ENCODE assay signal across 11 mouse cellular contexts in the genomic region with DNA sequence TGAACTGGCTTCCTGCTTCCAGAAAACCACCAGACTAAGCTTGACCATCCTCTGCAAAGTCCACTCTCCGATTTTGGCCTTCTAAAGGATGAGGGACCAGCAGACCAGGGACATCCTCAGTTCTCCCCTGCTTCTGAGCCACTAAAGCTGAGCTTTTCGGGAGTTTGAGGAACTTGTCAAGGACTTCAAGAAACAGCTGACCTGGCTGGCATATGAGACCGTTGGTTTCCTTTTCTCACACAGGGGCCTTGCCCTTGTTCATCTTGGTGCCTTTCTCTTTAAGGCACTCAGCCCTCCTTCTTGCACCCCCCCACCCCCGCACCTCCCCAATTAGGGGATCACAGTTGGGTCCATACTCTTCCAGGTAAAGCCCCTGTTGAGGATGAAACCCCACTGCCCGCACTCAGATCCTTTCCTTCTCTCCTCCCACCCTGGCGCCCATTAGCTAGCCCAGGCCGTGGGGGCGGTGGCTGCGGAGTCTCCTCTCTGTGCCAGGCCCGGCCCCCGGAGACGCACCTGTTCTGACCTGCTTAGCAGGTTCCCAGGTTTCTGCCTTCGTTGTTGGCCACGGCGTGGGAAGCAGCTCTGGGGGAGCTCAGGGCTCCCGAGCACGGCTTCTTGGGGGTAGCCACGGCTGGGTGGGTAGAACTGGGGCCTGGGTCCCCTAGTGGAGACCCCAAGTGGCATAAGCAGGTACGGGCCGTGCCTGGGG. TPM values are rescaled to one million over a fixed set of nuclear protein-coding genes. Genes with fewer than 3 reads are reported as not detected.
DNase-seq lines count a peak whose midpoint lies in the region; ATAC-seq and TF ChIP-seq lines count a peak whose summit lies in the region.
"Had no signal": no experiment of that assay in that cellular context is flagged by ENCODE, and none has a peak within 500 bp of the region (broad histone marks: within the 10 kb centered on the region; RNA-seq: fewer than 3 reads in every experiment).

A gene (plus strand): TSS at position 255 of the 712 bp plus-strand sequence.

- WGBS in intestine, embryonic 14.5 days = 31% methylated on average over 20 of the region's 20 CpGs
- 33% methylated on average over 19 of the region's 20 CpGs for WGBS in limb, embryonic 14.5 days
- 43% methylated on average over 20 of the region's 20 CpGs for WGBS in forebrain, embryonic 16.5 days

- no peaks in the 10 kb centered on the region for H3K27me3 ChIP-seq in intestine, embryonic 14.5 days (replicated peaks; ENCODE audit: control insufficient read depth, insufficient read depth, low read length)
- peaks cover 17% of the 10 kb centered on the region for H3K27me3 ChIP-seq in limb, embryonic 14.5 days (ENCODE audit: control insufficient read depth, insufficient read depth, low read length)
- no peaks in the 10 kb centered on the region for H3K27me3 ChIP-seq in forebrain, embryonic 16.5 days (replicated peaks; ENCODE audit: control insufficient read depth, insufficient read depth, low read length)
- H3K27me3 ChIP-seq: Patski had no signal

- no peaks in the 10 kb centered on the region for H3K36me3 ChIP-seq in intestine, embryonic 14.5 days (ENCODE audit: control insufficient read depth, insufficient read depth, low read length)
- H3K36me3 ChIP-seq in limb, embryonic 14.5 days (ENCODE audit: control insufficient read depth, insufficient read depth, low read length) = no peaks in the 10 kb centered on the region
- no peaks in the 10 kb centered on the region for H3K36me3 ChIP-seq in forebrain, embryonic 16.5 days (ENCODE audit: control insufficient read depth, insufficient read depth)

- no peak within 1 kb of the TSS for H3K9ac ChIP-seq in intestine, embryonic 14.5 days (ENCODE audit: low read length)
- H3K9ac ChIP-seq in limb, embryonic 14.5 days (ENCODE audit: low read depth, low read length, severe bottlenecking) = no peak within 1 kb of the TSS
- H3K9ac ChIP-seq in forebrain, embryonic 16.5 days (replicated peaks; ENCODE audit: low read depth, low read length) = no peak within 1 kb of the TSS

- peak; percentile 52; the same call in 1 of the 2 replicates for ATAC-seq in intestine, embryonic 14.5 days (replicated peaks; ENCODE audit: low FRiP score, low TSS enrichment, low read depth)
- ATAC-seq in limb, embryonic 14.5 days (ENCODE audit: low FRiP score, low read depth) = no peak
- ATAC-seq in monocyte, adult 5-6 weeks (replicated peaks; ENCODE audit: insufficient number of reproducible peaks, low FRiP score, low TSS enrichment, poor library complexity, severe bottlenecking) = peak; percentile 78
- ATAC-seq in forebrain, embryonic 16.5 days = no peak
- ATAC-seq: Patski had no signal

- no peak for TF ChIP-seq POLR2A in limb, embryonic 14.5 days (IDR thresholded peaks at IDR 0.05; ENCODE audit: borderline replicate concordance, extremely low read depth, insufficient read depth, insufficient read length)

- peak within 1 kb of the TSS; percentile 16; the same call in 1 of the 2 replicates for H3K27ac ChIP-seq in intestine, embryonic 14.5 days (ENCODE audit: low read depth)
- H3K27ac ChIP-seq in limb, embryonic 14.5 days (replicated peaks; ENCODE audit: low read depth, low read length) = no peak within 1 kb of the TSS
- H3K27ac ChIP-seq in forebrain, embryonic 16.5 days (ENCODE audit: low read length) = no peak within 1 kb of the TSS

- H3K4me3 ChIP-seq in intestine, embryonic 14.5 days (ENCODE audit: low read depth, low read length) = peak within 1 kb of the TSS; percentile 6; the same call in 1 of the 2 replicates
- H3K4me3 ChIP-seq in limb, embryonic 14.5 days (replicated peaks; ENCODE audit: low read length) = peak within 1 kb of the TSS; percentile 15; the same call in 1 of the 2 replicates
- H3K4me3 ChIP-seq in forebrain, embryonic 16.5 days (replicated peaks; ENCODE audit: low read length) = no peak within 1 kb of the TSS

- DNase-seq in brain, adult 2 months (ENCODE audit: low read depth, low spot score) = peak; percentile 18
- peak; percentile 75 for DNase-seq in intestine, embryonic 14.5 days (ENCODE audit: low spot score)
- DNase-seq in limb, embryonic 14.5 days (ENCODE audit: low spot score) = no peak
- DNase-seq in spleen, postnatal 36 days (ENCODE audit: low spot score in 2 of 2) = no peak
- no peak for DNase-seq in frontal cortex, postnatal 14 days (ENCODE audit: low spot score in 2 of 2)
- no peak for DNase-seq in thymus, postnatal 36 days
- DNase-seq: midbrain, embryonic 14.5 days; right cerebral cortex, postnatal 25 days had no signal

- H3K9me3 ChIP-seq in intestine, embryonic 14.5 days (ENCODE audit: control insufficient read depth, low read length) = no peaks in the 10 kb centered on the region
- H3K9me3 ChIP-seq in limb, embryonic 14.5 days (ENCODE audit: control insufficient read depth, low read length) = no peaks in the 10 kb centered on the region
- no peaks in the 10 kb centered on the region for H3K9me3 ChIP-seq in forebrain, embryonic 16.5 days (ENCODE audit: control insufficient read depth, low read length)

- H3K4me1 ChIP-seq in intestine, embryonic 14.5 days (replicated peaks; ENCODE audit: control insufficient read depth, insufficient read depth, low read length) = peaks cover 10% of the 10 kb centered on the region; the same call in 1 of the 2 replicates
- H3K4me1 ChIP-seq in limb, embryonic 14.5 days (ENCODE audit: control insufficient read depth, insufficient read depth, low read length) = no peaks in the 10 kb centered on the region
- H3K4me1 ChIP-seq in forebrain, embryonic 16.5 days (replicated peaks; ENCODE audit: control insufficient read depth, insufficient read depth, low read length) = no peaks in the 10 kb centered on the region

- peak within 1 kb of the TSS; percentile 26 for H3K4me2 ChIP-seq in intestine, embryonic 14.5 days (ENCODE audit: low read length)
- H3K4me2 ChIP-seq in limb, embryonic 14.5 days (replicated peaks; ENCODE audit: low read depth, low read length, severe bottlenecking) = peak within 1 kb of the TSS; percentile 21; the same call in 1 of the 2 replicates
- H3K4me2 ChIP-seq in forebrain, embryonic 16.5 days (ENCODE audit: low read length) = no peak within 1 kb of the TSS

RNA-seq across cellular contexts. Expression of the gene that starts here (rescaled TPM):
- polyA plus RNA-seq in intestine, embryonic 14.5 days (2014; fragmentation: Nextera tagmentation; extraction: Ambion mirVana) = 2.6 and 2.8 TPM in 2 replicates
- 16.6 and 19.4 TPM in 2 replicates for polyA plus RNA-seq in limb, embryonic 14.5 days (2012; rRNA removed)
- polyA plus RNA-seq in limb, embryonic 14.5 days (2014; fragmentation: Nextera tagmentation; extraction: Ambion mirVana) = 19.2 and 21.0 TPM in 2 replicates
- 2.0 to 3.9 TPM (median 2.5 TPM) in 3 replicates for total RNA-seq in monocyte, adult 5-6 weeks (2017)
- polyA plus RNA-seq in forebrain, embryonic 16.5 days (2015; fragmentation: Nextera tagmentation; extraction: Ambion mirVana) = 0.67 and 1.1 TPM in 2 replicates

Comparison
In these comparisons a context has a peak if more than half of its experiments do, and no peak if none do; other contexts are left out.
1. DNase-seq: peak in brain, adult 2 months (single experiment) and intestine, embryonic 14.5 days (single experiment); none in limb, embryonic 14.5 days (single experiment), spleen, postnatal 36 days (0 of 2), frontal cortex, postnatal 14 days (0 of 2) and thymus, postnatal 36 days (0 of 2).
2. ATAC-seq: peak in intestine, embryonic 14.5 days (single experiment) and monocyte, adult 5-6 weeks (single experiment); none in limb, embryonic 14.5 days (single experiment) and forebrain, embryonic 16.5 days (single experiment).